Mouse (Mus musculus): Measurements from ENCODE around the gene Nap1l5. TPM values are rescaled to one million over a fixed set of nuclear protein-coding genes. Genes with fewer than 3 reads are reported as not detected.

Nap1l5 gene
- total RNA-seq (2021) = 100 to 1,000 TPM; 190 to 217 TPM

DNA sequence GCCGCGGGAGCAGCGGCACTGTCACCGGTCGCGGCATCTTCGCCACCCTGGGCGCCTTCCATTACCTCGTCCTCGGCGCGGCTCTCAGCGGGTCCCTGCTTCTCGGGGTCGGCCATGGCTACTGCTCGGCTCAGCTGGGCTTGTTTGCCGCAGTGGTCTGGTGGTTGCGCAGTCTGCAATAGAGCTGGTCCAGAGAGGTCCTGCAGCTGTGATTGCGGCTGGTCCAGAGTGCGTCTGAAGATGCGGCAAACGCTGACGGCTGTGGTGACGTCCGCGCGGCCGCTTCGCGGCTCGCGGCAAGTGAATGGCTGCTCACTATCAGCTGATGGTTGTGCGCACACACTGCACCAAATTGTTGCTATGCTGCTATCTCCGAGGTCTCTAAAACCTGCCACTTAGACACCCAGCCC lies at the start of gene Nap1l5:
Nap1l5 (minus strand) TSS at position 225 of the 410 bp plus-strand sequence.
- DNase-seq (ENCODE audit: extremely low spot score in 1 of 2, low spot score in 2 of 2) = peak; percentile 67 to 76
- intact Hi-C loops (cut with DNase I) = no loop called here

- DNase-seq (ENCODE audit: extremely low spot score in 1 of 2, low spot score in 2 of 2) = no peak
- intact Hi-C loops (cut with DNase I) = no loop called here
Measured at GRCm38 (mm10) chr6:58951128-58951992, 44.5 kb upstream of the Nap1l5 start.

GRCm38 (mm10) chr6:58950410-58950809 lies 43.5 kb upstream of the Nap1l5 start:
- no peak for DNase-seq (ENCODE audit: extremely low spot score in 1 of 2, low spot score in 2 of 2)
- intact Hi-C loops (cut with DNase I) = no loop called here

GRCm38 (mm10) chr6:58946840-58947239 lies 40.0 kb upstream of the Nap1l5 start:
- DNase-seq (ENCODE audit: extremely low spot score in 1 of 2, low spot score in 2 of 2) = no peak

GRCm38 (mm10) chr6:58946246-58946645 lies 39.4 kb upstream of the Nap1l5 start:
- intact Hi-C loops (cut with DNase I) = no loop called here
- DNase-seq (ENCODE audit: extremely low spot score in 1 of 2, low spot score in 2 of 2) = no peak

More at GRCm38 (mm10) chr6:58946840-58947239, 40.0 kb upstream of the Nap1l5 start:
- intact Hi-C loops (cut with DNase I) = no loop called here

DNA sequence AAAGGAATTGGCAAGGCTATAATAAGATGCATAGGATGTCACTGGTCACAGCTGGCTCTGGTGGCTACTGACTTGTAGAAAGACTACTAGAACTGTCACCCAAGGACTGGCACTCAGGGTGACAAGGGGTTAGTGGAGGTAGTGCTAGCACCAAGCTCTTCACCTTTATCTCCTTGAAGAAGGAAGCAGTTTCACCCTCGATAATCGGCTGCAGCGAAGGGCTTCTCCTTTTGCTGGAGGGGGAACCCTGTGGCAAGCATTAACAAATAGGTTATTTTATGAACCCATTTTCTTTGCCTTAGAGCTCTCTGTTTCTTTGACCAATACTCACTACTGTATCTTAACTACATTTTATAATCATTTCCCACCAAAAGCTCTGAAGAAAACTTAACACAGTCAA lies 37.1 kb upstream of the Nap1l5 start:
- no peak for DNase-seq (ENCODE audit: extremely low spot score in 1 of 2, low spot score in 2 of 2)
- intact Hi-C loops (cut with DNase I) = no loop called here

DNA sequence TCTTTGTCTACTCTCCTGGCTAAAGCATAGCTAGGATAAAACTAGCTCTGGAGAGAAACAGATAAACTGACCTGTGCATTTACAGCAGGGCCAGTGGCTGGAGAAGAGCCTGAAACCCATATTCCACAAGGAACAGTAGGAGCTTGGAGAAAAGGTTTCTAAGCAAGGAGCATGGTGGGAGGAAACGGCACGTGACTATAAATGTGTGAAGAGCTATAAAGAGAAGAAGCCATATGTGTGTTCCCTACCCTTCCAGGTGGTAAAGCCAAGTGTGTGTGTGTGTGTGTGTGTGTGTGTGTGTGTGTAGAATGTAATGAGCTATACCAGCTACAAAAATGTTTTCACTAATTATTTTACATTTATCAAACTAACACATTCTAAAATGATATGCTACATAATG lies 35.4 kb upstream of the Nap1l5 start:
- no peak for DNase-seq (ENCODE audit: extremely low spot score in 1 of 2, low spot score in 2 of 2)
- intact Hi-C loops (cut with DNase I) = no loop called here

GRCm38 (mm10) chr6:58937726-58938125 lies 30.9 kb upstream of the Nap1l5 start:
- intact Hi-C loops (cut with DNase I) = no loop called here
- no peak for DNase-seq (ENCODE audit: extremely low spot score in 1 of 2, low spot score in 2 of 2)

GRCm38 (mm10) chr6:58934144-58934543 lies 27.3 kb upstream of the Nap1l5 start:
- intact Hi-C loops (cut with DNase I) = no loop called here
- DNase-seq (ENCODE audit: extremely low spot score in 1 of 2, low spot score in 2 of 2) = no peak

DNA sequence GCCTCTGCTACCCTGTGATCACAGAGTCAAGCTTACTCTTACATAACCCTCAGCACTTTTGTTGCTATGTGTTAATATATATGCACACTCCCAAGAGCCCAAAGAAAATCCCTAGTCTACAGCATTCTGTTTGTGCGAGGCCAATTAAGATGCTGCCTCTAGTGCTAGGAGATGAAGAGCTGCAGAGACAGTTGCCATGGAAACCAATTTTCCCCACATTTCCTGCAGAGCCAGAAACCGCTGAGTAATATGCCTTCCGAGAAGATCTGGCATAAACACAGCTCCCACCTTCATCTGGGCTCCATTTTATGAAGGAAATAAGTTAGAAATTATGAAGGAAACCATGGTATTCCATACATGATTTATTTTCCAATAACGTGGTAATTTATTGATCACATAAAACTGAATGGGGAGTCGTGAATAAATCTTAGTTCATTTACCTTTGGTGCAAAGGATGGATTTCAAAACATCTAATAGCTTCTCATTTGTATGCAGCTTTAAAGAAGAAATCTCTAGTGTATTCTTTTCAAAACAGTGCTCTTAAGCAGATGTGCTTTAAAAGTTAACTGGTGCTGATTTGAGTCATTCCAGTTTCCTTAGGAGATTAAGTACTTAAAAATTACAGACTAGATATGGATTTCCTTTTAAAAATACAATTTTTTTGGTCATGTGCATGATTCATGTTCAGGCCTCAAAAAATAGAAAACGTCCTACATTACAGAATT lies 26.5 kb upstream of the Nap1l5 start:
- DNase-seq (ENCODE audit: extremely low spot score in 1 of 2, low spot score in 2 of 2) = peak; percentile 43 to 91
- intact Hi-C loops (cut with DNase I) = no loop called here

GRCm38 (mm10) chr6:58932515-58933188 lies 25.8 kb upstream of the Nap1l5 start:
- intact Hi-C loops (cut with DNase I) = no loop called here
- no peak for DNase-seq (ENCODE audit: extremely low spot score in 1 of 2, low spot score in 2 of 2)

DNA sequence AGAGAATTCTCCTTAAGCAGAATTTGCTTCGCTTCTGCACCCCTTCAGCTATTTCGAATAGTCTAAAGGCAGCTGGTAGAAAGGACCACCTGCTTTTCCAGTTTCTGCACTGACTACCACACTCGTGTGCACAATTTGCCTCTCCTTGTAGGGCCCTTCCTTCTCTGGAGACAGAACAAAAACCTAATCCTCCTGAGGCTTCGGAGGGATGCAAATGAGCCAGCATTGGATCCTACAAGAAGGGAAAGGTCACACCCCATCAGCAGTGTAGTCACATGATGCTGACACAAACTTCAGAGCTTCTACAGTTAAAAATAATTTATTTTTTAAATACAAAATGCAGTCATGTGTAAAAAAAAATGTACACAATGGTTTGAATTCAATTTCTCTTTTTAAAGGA lies 24.3 kb upstream of the Nap1l5 start:
- intact Hi-C loops (cut with DNase I) = no loop called here
- DNase-seq (ENCODE audit: extremely low spot score in 1 of 2, low spot score in 2 of 2) = no peak

- peak in 1 of 2 experiments; percentile 29 for DNase-seq (ENCODE audit: extremely low spot score in 1 of 2, low spot score in 2 of 2)
- intact Hi-C loops (cut with DNase I) = no loop called here
Measured at GRCm38 (mm10) chr6:58929911-58930431, 23.1 kb upstream of the Nap1l5 start.

GRCm38 (mm10) chr6:58927881-58928280 lies 21.0 kb upstream of the Nap1l5 start:
- intact Hi-C loops (cut with DNase I) = no loop called here
- no peak for DNase-seq (ENCODE audit: extremely low spot score in 1 of 2, low spot score in 2 of 2)

- intact Hi-C loops (cut with DNase I) = no loop called here
- DNase-seq (ENCODE audit: extremely low spot score in 1 of 2, low spot score in 2 of 2) = no peak
Measured at GRCm38 (mm10) chr6:58922511-58922910, 15.6 kb upstream of the Nap1l5 start.

DNA sequence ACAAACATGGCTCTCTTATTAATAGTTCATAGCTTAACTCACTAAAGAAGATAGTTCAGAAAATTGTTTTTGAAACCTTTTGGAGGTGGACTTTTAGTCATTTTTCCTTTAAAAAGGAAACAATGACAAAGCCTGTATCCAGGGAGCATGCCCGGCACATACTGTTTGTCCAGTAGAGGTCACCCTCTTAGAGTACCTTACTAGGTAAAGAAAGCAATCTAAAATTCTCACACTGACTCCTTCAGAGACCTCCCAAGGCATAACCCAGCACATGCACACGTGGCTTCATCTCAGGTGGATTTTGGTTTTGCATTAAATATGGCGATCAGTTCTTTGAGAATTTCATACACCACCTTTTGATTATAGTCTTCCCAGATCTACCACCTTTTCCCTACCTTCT lies 14.7 kb upstream of the Nap1l5 start:
- intact Hi-C loops (cut with DNase I) = no loop called here
- no peak for DNase-seq (ENCODE audit: extremely low spot score in 1 of 2, low spot score in 2 of 2)

DNA sequence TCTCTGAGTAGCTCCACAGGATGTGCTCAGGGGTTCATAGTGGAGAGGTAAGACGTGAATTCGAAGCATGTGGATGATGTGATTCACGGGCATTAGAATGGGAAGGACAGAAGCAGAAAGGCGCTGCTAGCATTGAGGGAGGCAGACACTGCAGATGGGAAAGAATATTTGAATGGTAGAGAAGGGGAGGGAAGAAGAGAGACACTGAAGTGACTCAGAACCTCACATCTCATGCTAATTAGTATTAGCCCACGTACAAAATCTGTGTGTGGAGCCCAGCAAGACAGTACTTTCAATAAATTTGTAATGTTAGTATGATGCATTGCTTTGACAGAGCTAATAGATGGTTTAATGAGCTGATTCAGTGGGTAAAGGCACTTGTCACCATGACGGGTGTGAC lies 13.9 kb upstream of the Nap1l5 start:
- intact Hi-C loops (cut with DNase I) = no loop called here
- DNase-seq (ENCODE audit: extremely low spot score in 1 of 2, low spot score in 2 of 2) = no peak

DNA sequence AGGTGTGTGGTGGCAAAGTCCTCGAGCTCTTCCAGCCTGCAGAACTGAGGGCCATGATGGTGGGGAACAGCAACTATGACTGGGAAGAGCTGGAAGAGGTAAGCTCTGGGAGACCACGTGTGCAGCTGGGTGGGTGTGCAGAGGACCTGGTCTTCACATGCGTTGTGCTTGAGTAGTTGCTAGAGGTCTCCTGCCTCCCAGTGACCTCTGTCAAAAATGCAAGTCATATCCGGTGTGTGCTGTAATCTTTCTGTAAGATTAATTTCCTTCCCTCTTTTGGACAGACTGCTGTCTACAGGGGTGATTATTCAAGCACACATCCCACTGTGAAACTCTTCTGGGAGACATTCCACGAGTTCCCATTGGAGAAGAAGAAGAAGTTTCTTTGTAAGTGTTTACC lies 9.6 kb upstream of the Nap1l5 start:
- no peak for DNase-seq (ENCODE audit: extremely low spot score in 1 of 2, low spot score in 2 of 2)
- intact Hi-C loops (cut with DNase I) = no loop called here

DNA sequence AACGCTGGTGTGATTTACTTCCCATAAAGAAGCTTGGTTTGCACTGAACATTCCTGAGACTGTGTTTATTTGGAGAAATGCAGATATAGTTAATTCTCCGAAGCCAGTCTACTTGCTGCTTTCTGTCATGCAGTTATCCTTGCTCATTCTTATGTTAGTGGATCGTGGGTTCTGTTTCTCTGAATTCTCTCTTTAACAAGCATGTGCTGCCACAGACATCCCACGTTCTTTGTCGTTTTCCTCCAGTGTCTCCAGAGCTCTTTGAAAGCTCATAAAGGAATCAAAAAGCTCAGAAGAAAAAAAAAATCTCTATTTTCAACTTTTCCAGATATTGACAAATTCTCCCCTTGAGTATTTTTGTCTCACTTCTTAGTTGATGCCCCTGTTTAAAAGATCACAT lies 7.1 kb upstream of the Nap1l5 start:
- DNase-seq (ENCODE audit: extremely low spot score in 1 of 2, low spot score in 2 of 2) = no peak
- intact Hi-C loops (cut with DNase I) = no loop called here
